Mouse (Mus musculus) G1E-ER4 (cell line): ENCODE data around the gene Gnmt. TPM values are rescaled to one million over a fixed set of nuclear protein-coding genes. Genes with fewer than 3 reads are reported as not detected.

ENCODE experiments used
- GATA1 ChIP-seq: IDR thresholded peaks from one replicate; pipeline ENCODE4 v1.8.0; 2012; ENCODE audit warnings: low read length, inconsistent platforms
- polyA plus RNA-seq: library from polyadenylated mRNA; stranded (reverse); fragments of >175 nt; gene quantifications from 2 replicates; pipeline ENCODE4 v1.2.3, GENCODE M21; 2012

Gnmt gene
- polyA plus RNA-seq, 1 experiment, result 0.16 TPM

DNA sequence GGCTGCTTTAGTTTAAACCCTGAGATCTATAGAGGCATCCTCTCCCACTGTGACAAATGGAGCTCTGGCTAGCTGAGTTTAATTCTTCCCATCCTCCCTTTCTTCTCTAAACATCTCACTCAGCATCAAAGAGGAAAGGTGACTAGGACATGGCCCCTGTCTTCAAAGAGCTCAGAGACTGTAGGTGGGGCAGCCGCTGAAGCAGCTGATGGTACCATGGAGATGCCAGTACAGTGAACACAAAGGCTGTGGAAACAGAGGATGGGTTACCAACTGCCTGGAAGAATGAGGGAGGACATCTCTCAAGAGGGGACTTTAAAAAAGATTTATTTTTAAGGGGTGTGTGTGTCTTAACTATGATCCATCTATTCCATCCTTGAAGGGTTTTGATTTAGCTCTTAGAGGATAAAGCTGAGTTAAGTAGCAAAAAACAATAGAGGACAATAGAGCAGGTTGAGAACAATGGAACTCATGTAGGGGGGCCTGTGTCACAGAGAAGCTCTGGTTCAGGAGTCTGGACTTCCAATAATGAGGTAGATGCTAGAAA, 34.4 kb downstream of the Gnmt start:
- no peak for TF ChIP-seq GATA1

DNA sequence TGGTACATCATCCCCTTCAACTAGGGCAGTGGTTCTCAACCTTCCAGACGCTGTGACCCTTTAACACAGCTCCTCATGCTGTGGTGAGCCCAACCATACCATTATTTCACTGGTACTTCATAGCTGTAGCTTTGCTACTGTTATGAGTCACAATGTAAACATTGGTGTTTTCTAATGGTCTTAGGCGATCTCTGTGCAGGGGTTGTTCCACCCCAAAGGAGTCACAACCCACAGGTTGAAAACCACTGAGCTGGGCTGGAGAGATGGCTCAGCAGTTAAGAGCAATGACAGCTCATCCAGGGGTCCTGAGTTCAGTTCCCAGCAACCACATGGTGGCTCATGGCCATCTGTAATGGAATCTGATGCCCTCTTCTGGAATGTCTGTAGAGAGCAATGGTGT, 37.6 kb downstream of the Gnmt start:
- TF ChIP-seq GATA1, result no peak

DNA sequence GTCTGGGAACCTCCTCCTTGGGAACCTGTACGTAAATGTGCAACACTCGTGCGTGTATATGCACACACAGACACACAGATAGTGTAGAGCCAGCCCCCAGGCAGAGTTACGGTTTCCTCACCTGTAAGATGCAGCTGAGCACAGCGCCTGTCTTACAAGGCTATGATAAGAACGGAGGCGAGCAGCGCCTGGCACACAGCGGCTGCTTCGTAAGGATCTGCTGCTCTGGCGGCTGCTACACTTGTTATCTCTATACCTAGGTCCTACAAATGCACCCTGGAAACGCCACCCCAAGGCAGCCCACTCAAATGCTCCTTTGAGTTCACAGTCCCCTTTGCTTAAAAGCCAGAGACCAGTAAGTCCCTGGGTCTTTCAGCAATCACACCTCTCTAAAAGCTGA, 38.3 kb downstream of the Gnmt start:
- TF ChIP-seq GATA1, result no peak

DNA sequence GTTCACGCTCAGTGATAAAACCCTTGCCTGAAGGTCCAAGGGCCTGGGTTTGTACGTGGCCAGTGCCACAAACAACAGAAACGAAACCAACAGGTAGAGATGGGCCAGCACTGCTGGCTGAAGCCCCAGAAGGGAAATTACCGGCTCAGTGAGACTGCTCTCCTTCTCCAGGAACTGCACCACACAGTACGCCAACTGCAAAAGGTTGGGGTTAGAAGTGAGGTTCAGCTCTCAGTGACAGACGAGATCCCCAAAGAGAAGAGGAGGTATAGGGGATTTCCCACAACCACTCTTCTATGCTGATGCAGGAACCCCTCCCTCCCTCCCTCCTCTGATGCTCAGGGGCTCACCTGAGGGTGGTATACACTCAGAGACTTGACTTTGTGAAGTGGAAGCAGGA, 43.1 kb downstream of the Gnmt start:
- no peak for TF ChIP-seq GATA1

DNA sequence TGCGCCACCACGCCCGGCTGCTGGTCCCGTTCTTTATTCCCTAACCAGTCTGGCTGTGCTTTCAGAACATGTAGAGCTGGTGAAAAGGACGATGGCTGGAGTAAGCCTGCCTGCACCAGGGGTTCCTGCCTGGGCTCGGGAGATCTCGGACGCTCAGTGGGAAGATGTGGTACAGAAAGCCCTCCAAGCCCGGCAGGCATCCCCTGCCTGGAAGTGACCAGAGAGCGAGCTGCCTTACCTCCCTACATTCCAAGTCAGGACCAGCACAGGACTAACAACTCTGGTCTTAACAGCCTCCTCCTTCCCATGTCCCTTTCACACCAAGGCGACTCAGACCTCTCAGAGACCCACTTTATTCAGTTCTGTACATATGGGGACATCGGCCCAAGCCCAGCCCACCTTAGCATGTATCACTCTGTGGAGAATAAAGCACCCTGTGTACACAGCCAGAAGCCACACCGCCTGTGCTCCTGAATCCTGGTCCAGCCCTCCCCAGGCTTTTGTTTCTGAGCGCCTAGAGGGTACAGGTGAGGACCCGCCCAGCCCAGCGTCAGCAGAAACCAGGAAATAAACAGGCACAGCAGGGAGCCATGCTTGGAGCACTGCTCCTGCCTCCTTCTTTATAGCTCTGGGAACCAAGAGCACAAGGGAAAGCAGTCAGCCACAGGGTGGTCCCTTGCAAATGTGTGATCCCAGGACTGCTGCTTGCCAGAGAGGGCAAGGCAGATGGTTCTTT, 46.1 kb downstream of the Gnmt start:
- no peak for TF ChIP-seq GATA1

DNA sequence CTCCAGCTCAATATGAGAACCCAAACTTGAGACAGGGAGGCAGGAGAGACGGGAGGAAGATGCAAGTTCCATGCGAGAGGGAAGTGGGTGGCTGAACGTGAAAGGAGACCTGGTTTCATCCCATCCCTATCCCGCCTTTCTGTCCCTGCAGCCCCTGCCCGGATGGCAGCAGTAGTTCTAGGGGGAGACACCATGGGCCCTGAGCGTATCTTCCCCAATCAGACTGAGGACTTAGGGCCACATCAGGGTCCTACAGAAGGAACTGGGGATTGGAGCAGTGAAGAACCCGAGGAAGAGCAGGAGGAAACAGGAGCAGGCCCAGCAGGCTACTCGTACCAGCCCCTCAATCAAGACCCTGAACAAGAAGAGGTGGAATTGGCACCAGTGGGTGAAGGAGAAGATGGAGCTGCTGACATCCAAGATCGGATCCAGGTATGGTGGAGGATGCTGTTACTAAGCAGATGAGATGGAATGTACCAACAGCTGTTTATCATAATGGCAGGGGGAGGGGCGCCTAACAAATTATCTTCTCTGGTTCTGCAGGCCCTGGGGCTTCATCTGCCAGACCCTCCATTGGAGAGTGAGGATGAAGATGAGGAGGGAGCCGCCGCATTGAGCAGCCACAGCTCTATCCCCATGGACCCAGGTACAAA, 47.4 kb downstream of the Gnmt start:
- TF ChIP-seq GATA1, result no peak

DNA sequence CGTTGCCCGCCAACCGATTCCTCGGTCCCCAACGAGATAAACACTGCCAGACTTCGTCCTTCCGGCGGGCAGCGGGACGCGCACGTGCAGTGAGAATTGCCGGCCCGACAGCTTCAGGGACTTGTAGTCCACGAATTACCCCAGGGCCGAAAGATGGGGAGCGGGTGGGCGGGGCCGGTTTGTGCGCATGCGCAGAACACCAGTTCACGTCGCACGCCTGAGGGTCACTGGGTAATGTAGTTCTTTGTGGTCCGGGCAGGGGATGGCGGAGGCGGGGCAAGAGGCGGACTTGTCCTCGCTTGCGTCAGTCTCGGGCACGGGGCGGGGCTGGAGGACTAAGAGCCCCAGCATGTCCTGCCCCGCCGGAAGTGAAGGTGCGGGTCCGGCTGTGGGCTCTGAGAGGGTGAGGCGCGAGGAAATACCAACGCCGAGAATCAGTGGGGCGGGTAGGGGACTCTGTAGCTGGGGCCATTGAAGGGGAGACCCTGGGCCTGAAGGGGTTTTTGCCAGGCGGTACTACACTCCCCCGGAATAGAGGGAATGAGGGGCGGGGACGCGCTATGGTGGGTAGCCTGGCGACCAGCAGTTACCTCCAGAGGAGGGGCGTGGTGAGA, 48.1 kb downstream of the Gnmt start, which contains the start of gene Klhdc3:
TSS of gene Klhdc3 (minus strand) at position 155 of the 614 bp plus-strand sequence.
- no peak for TF ChIP-seq GATA1

DNA sequence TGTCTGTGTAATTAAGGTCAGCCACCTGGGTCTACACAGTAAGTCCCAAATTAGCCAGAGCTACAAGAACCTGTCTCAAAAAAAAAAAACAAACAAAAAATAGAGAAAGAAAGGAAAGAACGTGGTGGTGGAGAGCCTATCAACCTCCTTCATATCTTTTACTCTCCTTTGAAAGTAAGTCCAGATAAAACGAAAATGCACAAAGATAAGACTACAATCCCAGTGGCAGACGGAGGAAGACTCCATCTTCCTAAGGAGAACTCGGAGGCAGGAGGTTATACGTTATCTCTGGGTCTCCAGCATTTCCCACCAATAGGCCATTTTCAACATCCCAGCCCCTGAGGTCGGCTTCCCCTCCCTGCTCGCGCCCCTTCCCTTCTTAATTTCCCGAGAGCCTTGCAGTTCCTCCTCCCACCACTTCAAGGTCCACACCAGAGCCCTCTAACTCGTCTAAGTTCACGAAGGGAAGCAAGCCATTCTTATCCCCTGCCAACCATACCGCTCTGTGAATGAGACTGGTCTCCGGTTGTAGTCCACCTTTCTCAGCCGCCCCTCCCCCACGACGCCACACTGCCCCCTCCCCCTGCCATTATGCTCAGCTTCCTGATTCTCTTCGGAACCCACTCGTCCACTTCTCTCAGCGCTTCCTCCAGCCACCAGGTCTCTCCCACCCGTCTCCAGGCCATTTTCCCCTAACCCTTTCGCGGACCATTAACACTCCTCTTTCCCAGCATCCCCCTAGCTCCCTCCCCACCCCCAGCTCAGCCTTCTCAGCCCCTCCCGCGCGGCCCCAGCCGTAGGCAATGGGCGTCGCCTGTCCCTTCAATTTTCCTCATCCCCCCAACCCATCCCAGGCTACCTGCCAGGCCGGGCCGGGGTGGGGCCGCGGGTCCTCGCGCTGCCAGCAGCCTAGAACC, 48.9 kb downstream of the Gnmt start:
- no peak for TF ChIP-seq GATA1

DNA sequence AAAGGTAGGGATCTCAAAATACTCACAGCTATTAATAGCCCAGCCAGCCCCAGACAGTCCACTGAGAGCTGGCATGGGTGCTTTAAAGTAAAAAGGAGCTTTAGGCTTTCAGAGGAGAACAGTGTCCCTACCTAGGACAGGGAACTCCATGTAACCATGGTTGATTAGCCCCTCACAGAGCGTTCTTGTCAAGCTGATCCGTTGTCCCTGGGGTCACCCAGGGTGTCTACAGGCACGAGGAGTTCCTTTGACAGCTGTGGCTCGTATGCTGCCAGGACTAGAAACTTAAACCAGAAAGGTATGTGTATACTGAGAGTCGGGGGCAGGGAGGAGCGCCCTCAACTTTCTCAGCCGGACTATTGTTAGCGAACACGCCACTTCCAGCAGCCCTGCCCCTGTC, 50.1 kb downstream of the Gnmt start:
- no peak for TF ChIP-seq GATA1

DNA sequence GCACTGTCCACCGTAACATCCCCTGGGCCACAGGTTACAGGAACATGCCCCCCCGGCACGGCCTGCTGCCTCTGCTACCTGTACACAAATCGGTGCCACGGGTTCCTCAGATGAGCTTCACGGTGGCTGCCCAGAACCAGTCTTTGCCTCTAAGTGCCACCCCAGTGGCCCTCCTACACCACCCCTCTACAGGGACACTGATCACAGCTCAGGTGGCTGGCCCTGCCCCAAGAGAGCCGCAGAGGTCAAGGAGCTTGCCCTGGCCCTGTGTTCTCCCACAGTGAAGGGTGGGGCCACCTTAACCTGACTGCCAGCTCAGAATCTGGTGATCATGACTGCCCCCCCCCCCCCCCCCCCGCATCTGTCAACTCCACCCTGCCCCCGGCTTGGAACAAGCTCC, 50.6 kb downstream of the Gnmt start, which contains the start of gene Mea1:
TSS of gene Mea1 (plus strand) at position 378 of the 400 bp plus-strand sequence.
- no peak for TF ChIP-seq GATA1

Other genes with a start within 250 kb of the Gnmt start
- not detected in 2 replicates for gene Ttbk1, start 241.5 kb downstream of the Gnmt start, polyA plus RNA-seq
- 45.3 and 54.4 TPM in 2 replicates for gene Dnph1, start 232.5 kb downstream of the Gnmt start, polyA plus RNA-seq
- 0.48 and 0.79 TPM in 2 replicates for gene Cul9, start 182.8 kb downstream of the Gnmt start, polyA plus RNA-seq
- gene Srf, start 173.0 kb downstream of the Gnmt start, polyA plus RNA-seq, result 142 and 147 TPM in 2 replicates
- not detected in 2 replicates for gene Ptk7, start 99.7 kb downstream of the Gnmt start, polyA plus RNA-seq
- 6.4 and 7.8 TPM in 2 replicates for gene Klc4, start 83.1 kb downstream of the Gnmt start, polyA plus RNA-seq
- 790 and 1,047 TPM in 2 replicates for gene Mrpl2, start 82.9 kb downstream of the Gnmt start, polyA plus RNA-seq
- 94.6 and 117 TPM in 2 replicates for gene Cul7, start 78.8 kb downstream of the Gnmt start, polyA plus RNA-seq
- gene Rrp36, start 54.8 kb downstream of the Gnmt start, polyA plus RNA-seq, result 38.5 and 49.7 TPM in 2 replicates
- 119 and 135 TPM in 2 replicates for gene Mea1, start 50.4 kb downstream of the Gnmt start, polyA plus RNA-seq
- 255 and 339 TPM in 2 replicates for gene Klhdc3, start 48.3 kb downstream of the Gnmt start, polyA plus RNA-seq
- 94.1 and 94.3 TPM in 2 replicates for gene Ppp2r5d, start 24.1 kb downstream of the Gnmt start, polyA plus RNA-seq
- 39.0 and 43.4 TPM in 2 replicates for gene Pex6, start 17.7 kb downstream of the Gnmt start, polyA plus RNA-seq
- gene Cnpy3, start 23.0 kb upstream of the Gnmt start, polyA plus RNA-seq, result 72.4 and 81.9 TPM in 2 replicates
- gene Ptcra, start 34.5 kb upstream of the Gnmt start, polyA plus RNA-seq, result not detected in 2 replicates
- 144 and 204 TPM in 2 replicates for gene 2310039H08Rik, start 43.5 kb upstream of the Gnmt start, polyA plus RNA-seq
- 6.3 and 11.6 TPM in 2 replicates for gene Rpl7l1, start 53.5 kb upstream of the Gnmt start, polyA plus RNA-seq
- 8.4 and 9.8 TPM in 2 replicates for gene Bicral, start 129.3 kb upstream of the Gnmt start, polyA plus RNA-seq
- 33.2 and 44.9 TPM in 2 replicates for gene Tbcc, start 161.5 kb upstream of the Gnmt start, polyA plus RNA-seq
- not detected in 2 replicates for gene Prph2, start 181.3 kb upstream of the Gnmt start, polyA plus RNA-seq